ENCODE assay signal across 8 mouse cellular contexts in genomic region chr5:124031068-124031955, GRCm38 (mm10). TPM values are rescaled to one million over a fixed set of nuclear protein-coding genes. Genes with fewer than 3 reads are reported as not detected.
DNase-seq lines count a peak whose midpoint lies in the region; ATAC-seq and TF ChIP-seq lines count a peak whose summit lies in the region.

No protein-coding gene starts in this region.

- dilution Hi-C loops in CH12.LX (cut with MboI; ENCODE audit: extremely low pct_ligation_motif_present, extremely low pct_unique_long_range_greater_than_20kb, low sequenced_read_pairs): no loop called here

- no peak overlapping the region for H3K27ac ChIP-seq in CH12.LX (ENCODE audit: insufficient read depth, low read depth)
- H3K27ac ChIP-seq in heart, postnatal 0 days (ENCODE audit: low read depth): peak overlapping the region; percentile 98
- H3K27ac ChIP-seq in liver, embryonic 16.5 days (ENCODE audit: low read length): peak overlapping the region; percentile 89

- DNase-seq in heart, adult 18-20 months: peak; percentile 44 to 71
- DNase-seq in heart, adult 8-10 months (ENCODE audit: low spot score): no peak
- DNase-seq in CH12.LX (ENCODE audit: extremely low read depth): no peak
- peak; percentile 57 for DNase-seq in heart, postnatal 0 days (ENCODE audit: low spot score)
- DNase-seq in yolk sac, embryonic 10.5 days (ENCODE audit: low spot score): peak; percentile 50
- DNase-seq in left cerebral cortex, adult 11 months (ENCODE audit: low spot score): no peak

- H3K9ac ChIP-seq in CH12.LX (ENCODE audit: insufficient read depth, low read depth): peak overlapping the region; percentile 89
- peak overlapping the region; percentile 98 for H3K9ac ChIP-seq in heart, postnatal 0 days (replicated peaks; ENCODE audit: low read depth, low read length)
- H3K9ac ChIP-seq in liver, embryonic 16.5 days (ENCODE audit: low read depth, low read length): peak overlapping the region; percentile 95

- 0% methylated on average over 26 of the region's 26 CpGs for WGBS in heart, postnatal 0 days
- 1% methylated on average over 25 of the region's 26 CpGs for WGBS in liver, embryonic 16.5 days (ENCODE audit: insufficient replicate concordance)

- TF ChIP-seq CTCF in CH12.LX (conservative IDR thresholded peaks at IDR 0.05 in 1 of 2, IDR thresholded peaks at IDR 0.05 in 1 of 2; ENCODE audit: low read depth in 2 of 2, low read length in 2 of 2): no peak
- TF ChIP-seq CTCF in heart, postnatal 0 days (IDR thresholded peaks at IDR 0.05; ENCODE audit: low read depth): no peak

- no peak for TF ChIP-seq EP300 in CH12.LX (IDR thresholded peaks at IDR 0.05; ENCODE audit: low read length)
- TF ChIP-seq EP300 in heart, postnatal 0 days (IDR thresholded peaks at IDR 0.05; ENCODE audit: low read depth): no peak

- H3K79me2 ChIP-seq in CH12.LX (replicated peaks; ENCODE audit: control insufficient read depth, extremely low read depth, insufficient read depth, poor library complexity, severe bottlenecking): peaks cover 26% of the 10 kb centered on the region

- peak overlapping the region; percentile 76 to 89 (median 78) for H3K4me3 ChIP-seq in CH12.LX (replicated peaks in 1 of 3; ENCODE audit: low read depth in 2 of 3, low read length in 2 of 3, poor library complexity in 1 of 3)
- H3K4me3 ChIP-seq in heart, postnatal 0 days (ENCODE audit: low read depth, low read length): peak overlapping the region; percentile 97
- peak overlapping the region; percentile 93 for H3K4me3 ChIP-seq in liver, embryonic 16.5 days (ENCODE audit: low read depth, low read length)

- in situ Hi-C loops in CH12.LX (cut with MboI; ENCODE audit: low pct_ligation_motif_present, low pct_unique_long_range_greater_than_20kb, low sequenced_read_pairs): no loop called here

- TF ChIP-seq RAD21 in CH12.LX (IDR thresholded peaks at IDR 0.05; ENCODE audit: low read depth, low read length): no peak

- peaks cover 2 to 32% of the 10 kb centered on the region in 2 experiments for H3K36me3 ChIP-seq in CH12.LX (replicated peaks in 1 of 2; ENCODE audit: control insufficient read depth in 1 of 2, insufficient read depth in 1 of 2, low read length in 1 of 2)
- no peaks in the 10 kb centered on the region for H3K36me3 ChIP-seq in heart, postnatal 0 days (replicated peaks; ENCODE audit: control insufficient read depth, insufficient read depth, low read length)
- H3K36me3 ChIP-seq in liver, embryonic 16.5 days (ENCODE audit: control insufficient read depth, insufficient read depth): peaks cover 4% of the 10 kb centered on the region; the same call in 1 of the 2 replicates

- peaks cover 2% of the 10 kb centered on the region for H3K27me3 ChIP-seq in CH12.LX (replicated peaks)
- H3K27me3 ChIP-seq in heart, postnatal 0 days (ENCODE audit: control insufficient read depth, insufficient read depth, low read length): no peaks in the 10 kb centered on the region
- H3K27me3 ChIP-seq in liver, embryonic 16.5 days (ENCODE audit: control insufficient read depth, insufficient read depth, low read depth, low read length): no peaks in the 10 kb centered on the region

- peaks cover 15 to 62% of the 10 kb centered on the region in 2 experiments for H3K4me1 ChIP-seq in CH12.LX (ENCODE audit: control insufficient read depth in 1 of 2, insufficient read depth in 2 of 2)
- H3K4me1 ChIP-seq in heart, postnatal 0 days (ENCODE audit: control insufficient read depth, insufficient read depth): peaks cover 42% of the 10 kb centered on the region
- H3K4me1 ChIP-seq in liver, embryonic 16.5 days (ENCODE audit: control insufficient read depth, low read depth, low read length): peaks cover 49% of the 10 kb centered on the region

- ATAC-seq in common myeloid progenitor, adult 5-6 weeks (replicated peaks; ENCODE audit: low read depth, poor library complexity, severe bottlenecking): peak; percentile 76
- ATAC-seq in heart, postnatal 0 days (ENCODE audit: insufficient read depth, low read depth): peak; percentile 63
- ATAC-seq in liver, embryonic 16.5 days (ENCODE audit: low read depth): peak; percentile 83

- H3K4me2 ChIP-seq in CH12.LX (ENCODE audit: insufficient read depth, low read depth, poor library complexity, severe bottlenecking): peak overlapping the region; percentile 85
- peak overlapping the region; percentile 95 for H3K4me2 ChIP-seq in heart, postnatal 0 days (ENCODE audit: low read depth, low read length)
- peak overlapping the region; percentile 94 for H3K4me2 ChIP-seq in liver, embryonic 16.5 days (ENCODE audit: low read depth, low read length)

- TF ChIP-seq POLR2A in CH12.LX (IDR thresholded peaks at IDR 0.05; ENCODE audit: low read depth, low read length): no peak

- H3K9me3 ChIP-seq in CH12.LX (replicated peaks; ENCODE audit: low read length): no peaks in the 10 kb centered on the region
- no peaks in the 10 kb centered on the region for H3K9me3 ChIP-seq in heart, postnatal 0 days (replicated peaks; ENCODE audit: control insufficient read depth, low read length)
- no peaks in the 10 kb centered on the region for H3K9me3 ChIP-seq in liver, embryonic 16.5 days (replicated peaks; ENCODE audit: control insufficient read depth, low read length)

TF ChIP-seq in CH12.LX, 34 proteins besides CTCF, POLR2A, EP300 and RAD21:
- TF ChIP-seq MEF2A (IDR thresholded peaks at IDR 0.05; ENCODE audit: borderline replicate concordance, low read depth, low read length): no peak
- TF ChIP-seq TCF12 (IDR thresholded peaks at IDR 0.05; ENCODE audit: low read depth, low read length): no peak

RNA-seq across cellular contexts. Expression of gene Vps37b, which starts 0.8 kb away (rescaled TPM):
- 10 to 100 TPM; 15.1 to 15.2 TPM for total RNA-seq in heart, adult 18-20 months (2021)
- total RNA-seq in heart, adult 8-10 months (2022): 10 to 100 TPM; 13.7 to 24.0 (median 16.5) TPM
- total RNA-seq in CH12.LX (2012; rRNA removed) (8.3 and 8.7 TPM in 2 replicates), CH12.LX (2014; rRNA removed) (10.2 and 10.6 TPM in 2 replicates)
- 23.5 and 24.7 TPM in 2 replicates for polyA plus RNA-seq in CH12.LX (2012; ENCODE audit: insufficient read length, low read depth)
- total RNA-seq in common myeloid progenitor, adult 5-6 weeks (2017): 21.4 and 21.9 TPM in 2 replicates
- total RNA-seq in heart, postnatal 0 days (2014; rRNA removed; ENCODE audit: low replicate concordance): 51.4 and 59.6 TPM in 2 replicates
- polyA plus RNA-seq in heart, postnatal 0 days (2015; fragmentation: Nextera tagmentation; extraction: Ambion mirVana): 44.5 and 55.7 TPM in 2 replicates
- polyA plus RNA-seq in liver, embryonic 16.5 days (2015; fragmentation: Nextera tagmentation; extraction: Ambion mirVana): 14.3 and 16.3 TPM in 2 replicates

RNA-seq across cellular contexts. Expression of gene Hip1r, which starts 57.9 kb away (rescaled TPM):
- total RNA-seq in heart, adult 18-20 months (2021): 10 to 100 TPM; 11.1 to 11.3 TPM
- 10 to 100 TPM; 11.5 to 15.5 (median 13.7) TPM for total RNA-seq in heart, adult 8-10 months (2022)
- total RNA-seq in CH12.LX (2012; rRNA removed) (48.4 and 49.8 TPM in 2 replicates), CH12.LX (2014; rRNA removed) (26.1 and 28.3 TPM in 2 replicates)
- 42.1 and 44.7 TPM in 2 replicates for polyA plus RNA-seq in CH12.LX (2012; ENCODE audit: insufficient read length, low read depth)
- total RNA-seq in common myeloid progenitor, adult 5-6 weeks (2017): 13.0 and 13.6 TPM in 2 replicates
- 16.3 and 29.2 TPM in 2 replicates for total RNA-seq in heart, postnatal 0 days (2014; rRNA removed; ENCODE audit: low replicate concordance)
- 9.3 and 11.9 TPM in 2 replicates for polyA plus RNA-seq in heart, postnatal 0 days (2015; fragmentation: Nextera tagmentation; extraction: Ambion mirVana)
- polyA plus RNA-seq in liver, embryonic 16.5 days (2015; fragmentation: Nextera tagmentation; extraction: Ambion mirVana): 12.4 and 16.3 TPM in 2 replicates

Comparison
In these comparisons a context has a peak if more than half of its experiments do, and no peak if none do; other contexts are left out.
1. DNase-seq: peak in heart, adult 18-20 months (2 of 2), heart, postnatal 0 days (single experiment) and yolk sac, embryonic 10.5 days (single experiment); none in heart, adult 8-10 months (single experiment), CH12.LX (single experiment) and left cerebral cortex, adult 11 months (single experiment).
2. Peak in every context shown above with its lines, with median percentiles within 50 percentile points of each other: H3K4me2 ChIP-seq, H3K4me3 ChIP-seq, H3K9ac ChIP-seq and ATAC-seq.